Mouse (Mus musculus) heart, adult 2 months (tissue): ENCODE measurements around the gene Ephb2.

Experiments
- CTCF ChIP-seq: fragments of 200-600 bp; IDR thresholded peaks from 2 replicates; pipeline ENCODE4 v1.8.1; 2022; ENCODE audit warnings: antibody characterized with exemption, mild to moderate bottlenecking, moderate library complexity
- POLR2A ChIP-seq: fragments of 200-500 bp; IDR thresholded peaks from 2 replicates; pipeline ENCODE4 v1.6.1; 2011; ENCODE audit warnings: mild to moderate bottlenecking, low read depth, low read length, control low read depth; ENCODE audit not compliant: insufficient read depth

GRCm38 (mm10) chr4:136699084-136699450, 136.7 kb downstream of the Ephb2 start:
- no peak for TF ChIP-seq CTCF
- TF ChIP-seq POLR2A: no peak
